Mouse (Mus musculus): ENCODE measurements at regions not wholly inside any gene's neighbourhood (a gene's known extent, or its start where the extent isn't known, plus 50 kb on each side); places are given as distances from the start of the nearest gene placed in this dataset.
A peak's percentile ranks its signal among the peaks of the same experiment; 100 is the strongest.

GRCm38 (mm10) chr15:62575791-62576190, 1269.2 kb downstream of the Gsdmc2 start:
- no peak overlapping the region for H3K9ac ChIP-seq (ENCODE audit: low read depth, low read length)

GRCm38 (mm10) chr15:62571803-62572202, 1273.2 kb downstream of the Gsdmc2 start:
- DNase-seq (ENCODE audit: low spot score) = no peak
- no peaks in the 10 kb centered on the region for H3K36me3 ChIP-seq (ENCODE audit: control insufficient read depth, insufficient read depth, low read length)
- H3K27me3 ChIP-seq (ENCODE audit: control insufficient read depth, insufficient read depth, low read length) = no peaks in the 10 kb centered on the region
- H3K9ac ChIP-seq (ENCODE audit: low read depth, low read length) = no peak overlapping the region
- no peaks in the 10 kb centered on the region for H3K9me3 ChIP-seq (ENCODE audit: control insufficient read depth, low read length)
- no peaks in the 10 kb centered on the region for H3K4me1 ChIP-seq (replicated peaks; ENCODE audit: control insufficient read depth, insufficient read depth, low read length)
- H3K4me3 ChIP-seq (ENCODE audit: low read depth, low read length) = no peak overlapping the region
- no peak overlapping the region for H3K27ac ChIP-seq (ENCODE audit: low read depth, low read length)
- no peak for ATAC-seq (ENCODE audit: low FRiP score)
- no peak overlapping the region for H3K4me2 ChIP-seq (replicated peaks; ENCODE audit: low read depth, low read length)
- 68% methylated on average over 7 of the region's 7 CpGs for WGBS

More at GRCm38 (mm10) chr15:62575791-62576190, 1269.2 kb downstream of the Gsdmc2 start:
- 90% methylated on average over 2 of the region's 2 CpGs for WGBS
- no peak for DNase-seq (ENCODE audit: low spot score)
- Histone ChIP-seq H3K9me3 (ENCODE audit: control insufficient read depth, low read length) (no peaks in the 10 kb centered on the region), H3K4me3 (ENCODE audit: low read depth, low read length) (no peak overlapping the region), H3K27ac (ENCODE audit: low read depth, low read length) (no peak overlapping the region), H3K4me1 (replicated peaks; ENCODE audit: control insufficient read depth, insufficient read depth, low read length) (no peaks in the 10 kb centered on the region), H3K36me3 (ENCODE audit: control insufficient read depth, insufficient read depth, low read length) (no peaks in the 10 kb centered on the region), H3K27me3 (ENCODE audit: control insufficient read depth, insufficient read depth, low read length) (no peaks in the 10 kb centered on the region), H3K4me2 (replicated peaks; ENCODE audit: low read depth, low read length) (no peak overlapping the region)
- no peak for ATAC-seq (ENCODE audit: low FRiP score)

- no peak for ATAC-seq (ENCODE audit: low FRiP score)
- Histone ChIP-seq H3K27me3 (ENCODE audit: control insufficient read depth, insufficient read depth, low read length) (no peaks in the 10 kb centered on the region), H3K9ac (ENCODE audit: low read depth, low read length) (no peak overlapping the region), H3K9me3 (ENCODE audit: control insufficient read depth, low read length) (no peaks in the 10 kb centered on the region), H3K4me2 (replicated peaks; ENCODE audit: low read depth, low read length) (no peak overlapping the region), H3K36me3 (ENCODE audit: control insufficient read depth, insufficient read depth, low read length) (no peaks in the 10 kb centered on the region), H3K27ac (ENCODE audit: low read depth, low read length) (no peak overlapping the region), H3K4me1 (replicated peaks; ENCODE audit: control insufficient read depth, insufficient read depth, low read length) (no peaks in the 10 kb centered on the region; the same call in 1 of the 2 replicates), H3K4me3 (ENCODE audit: low read depth, low read length) (no peak overlapping the region)
- DNase-seq (ENCODE audit: low spot score) = no peak
- WGBS = 80% methylated on average over 7 of the region's 7 CpGs
Measured at GRCm38 (mm10) chr15:62568788-62569713, 1275.9 kb downstream of the Gsdmc2 start.

GRCm38 (mm10) chr15:62567431-62567830, 1277.5 kb downstream of the Gsdmc2 start:
- Histone ChIP-seq H3K27ac (ENCODE audit: low read depth, low read length) (no peak overlapping the region), H3K27me3 (ENCODE audit: control insufficient read depth, insufficient read depth, low read length) (no peaks in the 10 kb centered on the region), H3K9me3 (ENCODE audit: control insufficient read depth, low read length) (no peaks in the 10 kb centered on the region), H3K9ac (ENCODE audit: low read depth, low read length) (no peak overlapping the region), H3K36me3 (ENCODE audit: control insufficient read depth, insufficient read depth, low read length) (no peaks in the 10 kb centered on the region), H3K4me3 (ENCODE audit: low read depth, low read length) (no peak overlapping the region), H3K4me1 (replicated peaks; ENCODE audit: control insufficient read depth, insufficient read depth, low read length) (no peaks in the 10 kb centered on the region; the same call in 1 of the 2 replicates), H3K4me2 (replicated peaks; ENCODE audit: low read depth, low read length) (no peak overlapping the region)
- ATAC-seq (ENCODE audit: low FRiP score) = no peak
- DNase-seq (ENCODE audit: low spot score) = no peak
- WGBS = 88% methylated on average over 4 of the region's 4 CpGs

- Histone ChIP-seq H3K9ac (ENCODE audit: low read depth, low read length) (no peak overlapping the region), H3K4me2 (replicated peaks; ENCODE audit: low read depth, low read length) (no peak overlapping the region), H3K4me3 (ENCODE audit: low read depth, low read length) (no peak overlapping the region), H3K4me1 (replicated peaks; ENCODE audit: control insufficient read depth, insufficient read depth, low read length) (no peaks in the 10 kb centered on the region; the same call in 1 of the 2 replicates), H3K27ac (ENCODE audit: low read depth, low read length) (no peak overlapping the region), H3K36me3 (ENCODE audit: control insufficient read depth, insufficient read depth, low read length) (no peaks in the 10 kb centered on the region), H3K9me3 (ENCODE audit: control insufficient read depth, low read length) (no peaks in the 10 kb centered on the region), H3K27me3 (ENCODE audit: control insufficient read depth, insufficient read depth, low read length) (no peaks in the 10 kb centered on the region)
- ATAC-seq (ENCODE audit: low FRiP score) = no peak
- peak; percentile 14 for DNase-seq (ENCODE audit: low spot score)
- WGBS = 13% methylated on average over 7 of the region's 7 CpGs
Measured at GRCm38 (mm10) chr15:62566106-62566511, 1278.9 kb downstream of the Gsdmc2 start.

GRCm38 (mm10) chr15:62533233-62533632, 1311.7 kb downstream of the Gsdmc2 start:
- Histone ChIP-seq H3K36me3 (ENCODE audit: control insufficient read depth, insufficient read depth, low read length) (no peaks in the 10 kb centered on the region), H3K27me3 (ENCODE audit: control insufficient read depth, insufficient read depth, low read length) (no peaks in the 10 kb centered on the region), H3K4me1 (replicated peaks; ENCODE audit: control insufficient read depth, insufficient read depth, low read length) (no peaks in the 10 kb centered on the region), H3K4me3 (ENCODE audit: low read depth, low read length) (no peak overlapping the region), H3K9ac (ENCODE audit: low read depth, low read length) (no peak overlapping the region), H3K27ac (ENCODE audit: low read depth, low read length) (no peak overlapping the region), H3K9me3 (ENCODE audit: control insufficient read depth, low read length) (no peaks in the 10 kb centered on the region), H3K4me2 (replicated peaks; ENCODE audit: low read depth, low read length) (no peak overlapping the region)
- DNase-seq (ENCODE audit: low spot score) (no peak), ATAC-seq (ENCODE audit: low FRiP score) (no peak)
- 93% methylated on average over 2 of the region's 2 CpGs for WGBS

- WGBS = 91% methylated on average over 3 of the region's 3 CpGs
- Histone ChIP-seq H3K4me2 (replicated peaks; ENCODE audit: low read depth, low read length) (no peak overlapping the region), H3K36me3 (ENCODE audit: control insufficient read depth, insufficient read depth, low read length) (no peaks in the 10 kb centered on the region), H3K4me3 (ENCODE audit: low read depth, low read length) (no peak overlapping the region), H3K9ac (ENCODE audit: low read depth, low read length) (no peak overlapping the region), H3K27me3 (ENCODE audit: control insufficient read depth, insufficient read depth, low read length) (no peaks in the 10 kb centered on the region), H3K27ac (ENCODE audit: low read depth, low read length) (no peak overlapping the region), H3K9me3 (ENCODE audit: control insufficient read depth, low read length) (no peaks in the 10 kb centered on the region), H3K4me1 (replicated peaks; ENCODE audit: control insufficient read depth, insufficient read depth, low read length) (no peaks in the 10 kb centered on the region)
- ATAC-seq (ENCODE audit: low FRiP score) (no peak), DNase-seq (ENCODE audit: low spot score) (no peak)
Measured at GRCm38 (mm10) chr15:62528975-62529374, 1316.0 kb downstream of the Gsdmc2 start.

- H3K4me1 ChIP-seq (replicated peaks; ENCODE audit: control insufficient read depth, insufficient read depth, low read length) = no peaks in the 10 kb centered on the region
- H3K36me3 ChIP-seq (ENCODE audit: control insufficient read depth, insufficient read depth, low read length) = no peaks in the 10 kb centered on the region
- ATAC-seq (ENCODE audit: low FRiP score) (no peak), DNase-seq (ENCODE audit: low spot score) (no peak)
- H3K9me3 ChIP-seq (ENCODE audit: control insufficient read depth, low read length) = no peaks in the 10 kb centered on the region
- no peaks in the 10 kb centered on the region for H3K27me3 ChIP-seq (ENCODE audit: control insufficient read depth, insufficient read depth, low read length)
- 38% methylated on average over 2 of the region's 2 CpGs for WGBS
- H3K9ac ChIP-seq (ENCODE audit: low read depth, low read length) = no peak overlapping the region
- H3K27ac ChIP-seq (ENCODE audit: low read depth, low read length) = no peak overlapping the region
- H3K4me3 ChIP-seq (ENCODE audit: low read depth, low read length) = no peak overlapping the region
- H3K4me2 ChIP-seq (replicated peaks; ENCODE audit: low read depth, low read length) = no peak overlapping the region
Measured at GRCm38 (mm10) chr15:62524628-62525027, 1320.3 kb downstream of the Gsdmc2 start.

- ATAC-seq (ENCODE audit: low FRiP score) = no peak
- WGBS = 68% methylated on average over 2 of the region's 2 CpGs
Measured at GRCm38 (mm10) chr15:62524135-62524534, 1320.8 kb downstream of the Gsdmc2 start.

More at GRCm38 (mm10) chr15:62524135-62524534, 1320.8 kb downstream of the Gsdmc2 start:
- Histone ChIP-seq H3K36me3 (ENCODE audit: control insufficient read depth, insufficient read depth, low read length) (no peaks in the 10 kb centered on the region), H3K4me2 (replicated peaks; ENCODE audit: low read depth, low read length) (no peak overlapping the region), H3K4me1 (replicated peaks; ENCODE audit: control insufficient read depth, insufficient read depth, low read length) (no peaks in the 10 kb centered on the region), H3K27me3 (ENCODE audit: control insufficient read depth, insufficient read depth, low read length) (no peaks in the 10 kb centered on the region), H3K9ac (ENCODE audit: low read depth, low read length) (no peak overlapping the region), H3K4me3 (ENCODE audit: low read depth, low read length) (no peak overlapping the region), H3K9me3 (ENCODE audit: control insufficient read depth, low read length) (no peaks in the 10 kb centered on the region), H3K27ac (ENCODE audit: low read depth, low read length) (no peak overlapping the region)
- no peak for DNase-seq (ENCODE audit: low spot score)
